In genomic region chr9:94885151-94885550, GRCm38 (mm10) we compare ENCODE assay signal across 22 mouse cellular contexts.
"Had no signal": no experiment of that assay in that cellular context is flagged by ENCODE, and none has a peak within 500 bp of the region (broad histone marks: within the 10 kb centered on the region; RNA-seq: fewer than 3 reads in every experiment).

No protein-coding gene starts in this region.

- H3K9ac ChIP-seq: liver, embryonic 15.5 days; lung, embryonic 15.5 days; midbrain, embryonic 13.5 days; neural tube, embryonic 13.5 days had no signal

- DNase-seq: kidney, adult 9 months; kidney, postnatal 10 days; kidney, postnatal 36 days; layer of hippocampus, postnatal 36 days; lung, adult 18-20 months; lung, postnatal 10 days; lung, postnatal 36 days; right cerebral cortex, adult 18-20 months; right cerebral cortex, postnatal 14 days; right cerebral cortex, postnatal 4 days; thymus, adult 2 months; thymus, postnatal 25 days had no signal

- H3K27me3 ChIP-seq: liver, embryonic 15.5 days; lung, embryonic 15.5 days; midbrain, embryonic 13.5 days; neural tube, embryonic 13.5 days had no signal

- ATAC-seq: midbrain, embryonic 13.5 days; midbrain, embryonic 16.5 days had no signal

- H3K36me3 ChIP-seq: liver, embryonic 15.5 days; lung, embryonic 15.5 days; midbrain, embryonic 10.5 days; midbrain, embryonic 13.5 days; neural tube, embryonic 13.5 days had no signal

- H3K4me1 ChIP-seq: liver, embryonic 15.5 days; lung, embryonic 15.5 days; midbrain, embryonic 10.5 days; midbrain, embryonic 13.5 days; neural tube, embryonic 13.5 days had no signal

- H3K27ac ChIP-seq: left cerebral cortex, adult 2 months; liver, embryonic 15.5 days; lung, embryonic 15.5 days; midbrain, embryonic 10.5 days; midbrain, embryonic 13.5 days; neural tube, embryonic 13.5 days; stomach, postnatal 0 days had no signal

- H3K4me3 ChIP-seq: left cerebral cortex, adult 2 months; liver, embryonic 15.5 days; lung, embryonic 15.5 days; megakaryocyte, embryonic 14.5 days; midbrain, embryonic 10.5 days; midbrain, embryonic 13.5 days; myocyte; neural tube, embryonic 13.5 days had no signal
